Mouse (Mus musculus): Measurements from ENCODE around the gene Zfp839. TPM values are rescaled to one million over a fixed set of nuclear protein-coding genes. Genes with fewer than 3 reads are reported as not detected.

Gene Zfp839
- polyA plus RNA-seq, 1 experiment from 2014 or later: 4.4 TPM

DNA sequence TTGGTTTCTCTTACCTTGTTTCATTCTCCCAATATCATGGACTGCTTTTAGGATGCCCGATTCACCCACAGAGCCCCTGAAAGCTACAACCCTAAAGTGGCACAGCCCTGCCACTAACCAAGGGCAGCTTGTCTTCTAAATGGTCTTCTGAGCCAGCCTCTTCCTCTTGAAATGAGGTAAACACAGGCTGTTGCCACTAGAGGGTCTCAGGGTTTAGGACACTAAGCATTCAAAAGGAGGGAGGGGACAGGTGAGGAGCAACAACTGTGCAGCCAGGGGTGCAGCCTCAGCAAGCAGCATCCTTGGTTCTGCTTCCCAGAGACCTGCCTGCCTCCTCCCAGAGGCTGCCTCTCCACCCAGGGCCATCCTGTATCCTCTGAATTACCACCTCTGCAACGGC lies 28.3 kb upstream of the Zfp839 start:
- Histone ChIP-seq H3K4me2 (no peak overlapping the region), H3K9me3 (no peaks in the 10 kb centered on the region), H3K27me3 (replicated peaks) (no peaks in the 10 kb centered on the region), H3K4me3 (no peak overlapping the region), H3K9ac (no peak overlapping the region), H3K36me3 (replicated peaks) (no peaks in the 10 kb centered on the region), H3K4me1 (no peaks in the 10 kb centered on the region), H3K27ac (no peak overlapping the region)
- 99% methylated on average over 2 of the region's 2 CpGs for WGBS
- no peak for ATAC-seq (replicated peaks)

DNA sequence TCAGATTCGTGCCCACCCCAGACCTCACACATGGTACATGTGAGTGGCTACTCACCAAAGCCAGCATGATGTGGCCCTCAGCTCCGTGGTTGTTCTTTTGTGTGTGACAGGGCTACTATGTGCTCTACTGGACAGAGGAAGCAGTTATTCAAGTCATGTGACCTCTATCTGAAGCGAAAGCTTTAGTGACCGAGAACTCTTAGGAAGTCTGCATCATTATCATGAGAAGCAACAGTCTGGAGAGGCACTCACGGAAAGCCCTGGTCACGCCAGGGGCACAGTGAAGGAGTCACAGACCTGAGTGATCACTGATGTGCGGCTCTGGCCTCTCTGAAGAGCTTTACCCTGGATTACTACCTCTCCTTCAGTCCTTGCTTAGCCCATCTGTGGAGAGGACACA lies 27.7 kb upstream of the Zfp839 start:
- no peak overlapping the region for H3K9ac ChIP-seq
- no peak overlapping the region for H3K4me2 ChIP-seq
- no peaks in the 10 kb centered on the region for H3K27me3 ChIP-seq (replicated peaks)
- no peaks in the 10 kb centered on the region for H3K4me1 ChIP-seq
- no peaks in the 10 kb centered on the region for H3K9me3 ChIP-seq
- H3K27ac ChIP-seq: no peak overlapping the region
- 0 out of 2 replicates have a peak, but pooled peaks cover 2% of the 10 kb centered on the region for H3K36me3 ChIP-seq (replicated peaks)
- WGBS: 91% methylated on average over 7 of the region's 7 CpGs
- no peak overlapping the region for H3K4me3 ChIP-seq
- ATAC-seq (replicated peaks): no peak

DNA sequence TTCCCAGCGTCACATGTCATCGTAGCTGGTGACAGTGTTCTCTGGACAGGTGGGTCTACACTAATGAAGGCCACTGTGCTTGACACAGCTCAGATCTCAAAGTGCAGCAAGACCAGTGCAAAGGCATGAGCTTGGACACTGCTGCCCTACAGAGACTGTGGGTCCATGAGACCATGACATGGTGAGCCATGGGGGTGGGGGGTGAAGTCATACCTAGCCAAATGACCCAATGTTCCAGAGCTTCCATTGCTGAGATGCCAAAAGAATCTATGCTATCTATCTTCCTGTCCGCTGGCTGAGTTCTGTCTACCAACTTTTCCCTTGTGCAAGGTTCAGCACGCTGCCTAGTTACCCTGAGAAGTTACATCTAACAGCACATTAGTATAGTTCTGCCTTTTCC lies 21.1 kb upstream of the Zfp839 start:
- H3K9ac ChIP-seq: no peak overlapping the region
- no peak overlapping the region for H3K27ac ChIP-seq
- no peak for ATAC-seq (replicated peaks)
- no peak overlapping the region for H3K4me2 ChIP-seq
- no peaks in the 10 kb centered on the region for H3K27me3 ChIP-seq (replicated peaks)
- H3K4me1 ChIP-seq: no peaks in the 10 kb centered on the region
- H3K4me3 ChIP-seq: no peak overlapping the region
- no peaks in the 10 kb centered on the region for H3K9me3 ChIP-seq
- 97% methylated on average over 4 of the region's 4 CpGs for WGBS
- 0 out of 2 replicates have a peak, but pooled peaks cover 3% of the 10 kb centered on the region for H3K36me3 ChIP-seq (replicated peaks)

- no peak overlapping the region for H3K4me3 ChIP-seq
- WGBS: 86% methylated on average over 9 of the region's 11 CpGs
- H3K4me1 ChIP-seq: no peaks in the 10 kb centered on the region
- H3K4me2 ChIP-seq: no peak overlapping the region
- no peaks in the 10 kb centered on the region for H3K9me3 ChIP-seq
- H3K27me3 ChIP-seq (replicated peaks): no peaks in the 10 kb centered on the region
- no peak for ATAC-seq (replicated peaks)
- no peak overlapping the region for H3K9ac ChIP-seq
- no peak overlapping the region for H3K27ac ChIP-seq
- 0 out of 2 replicates have a peak, but pooled peaks cover 3% of the 10 kb centered on the region for H3K36me3 ChIP-seq (replicated peaks)
Observed at GRCm38 (mm10) chr12:110830293-110831024, 19.6 kb upstream of the Zfp839 start.

DNA sequence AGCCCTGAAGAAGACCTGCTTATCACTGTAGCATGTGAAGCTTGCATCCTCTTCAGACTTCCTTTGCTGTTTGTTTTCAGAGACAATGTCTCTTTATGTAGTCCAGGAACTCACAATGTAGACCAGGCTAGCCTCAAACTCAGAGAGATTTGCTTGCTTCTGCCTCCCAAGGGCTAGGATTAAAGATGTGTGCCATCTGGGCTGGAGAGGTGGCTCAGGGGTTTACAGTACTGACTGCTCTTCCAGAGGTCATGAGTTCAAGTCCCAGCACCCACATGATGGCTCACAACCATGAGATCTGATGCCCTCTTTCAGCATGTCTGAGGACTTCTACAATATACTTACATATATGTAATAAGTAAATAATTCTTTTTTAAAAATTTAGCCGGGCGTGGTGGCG lies 14.9 kb upstream of the Zfp839 start:
- Histone ChIP-seq H3K27me3 (replicated peaks) (no peaks in the 10 kb centered on the region), H3K4me3 (no peak overlapping the region), H3K4me1 (peaks cover 17% of the 10 kb centered on the region), H3K9me3 (no peaks in the 10 kb centered on the region), H3K27ac (no peak overlapping the region), H3K4me2 (no peak overlapping the region), H3K36me3 (replicated peaks) (no peaks in the 10 kb centered on the region), H3K9ac (no peak overlapping the region)
- ATAC-seq (replicated peaks): no peak
- WGBS: 96% methylated on average over 3 of the region's 3 CpGs

DNA sequence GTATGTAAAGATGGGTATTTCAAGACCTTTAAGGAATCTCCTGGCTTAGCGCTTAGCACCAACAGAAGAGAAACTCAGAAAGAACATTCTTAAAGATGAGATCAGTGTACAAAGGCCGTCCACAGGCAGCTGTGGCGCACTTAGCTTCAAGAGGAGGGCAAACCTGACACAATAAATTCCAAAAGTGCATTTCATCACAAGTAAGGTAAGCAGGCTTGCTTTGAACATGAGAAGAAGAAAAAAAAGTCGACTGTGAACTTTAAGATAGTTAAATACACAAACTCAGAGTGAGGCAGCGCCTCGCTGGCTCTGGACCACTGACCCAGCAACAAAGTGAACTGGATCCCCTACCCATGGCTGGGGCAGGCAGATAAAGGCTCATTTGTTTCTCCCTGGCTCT lies 13.3 kb upstream of the Zfp839 start:
- Histone ChIP-seq H3K4me3 (no peak overlapping the region), H3K36me3 (replicated peaks) (no peaks in the 10 kb centered on the region), H3K27ac (peak overlapping the region; percentile 71), H3K27me3 (replicated peaks) (no peaks in the 10 kb centered on the region), H3K4me2 (no peak overlapping the region), H3K9ac (peak overlapping the region; percentile 7; the same call in 1 of the 2 replicates), H3K9me3 (no peaks in the 10 kb centered on the region), H3K4me1 (peaks cover 24% of the 10 kb centered on the region)
- 41% methylated on average over 6 of the region's 6 CpGs for WGBS
- ATAC-seq (replicated peaks): no peak

- 34% methylated on average over 5 of the region's 5 CpGs for WGBS
- ATAC-seq (replicated peaks): no peak
- peak overlapping the region; percentile 7; the same call in 1 of the 2 replicates for H3K9ac ChIP-seq
- H3K36me3 ChIP-seq (replicated peaks): no peaks in the 10 kb centered on the region
- H3K4me2 ChIP-seq: no peak overlapping the region
- H3K27ac ChIP-seq: peak overlapping the region; percentile 71
- H3K27me3 ChIP-seq (replicated peaks): no peaks in the 10 kb centered on the region
- H3K9me3 ChIP-seq: no peaks in the 10 kb centered on the region
- H3K4me3 ChIP-seq: no peak overlapping the region
- H3K4me1 ChIP-seq: peaks cover 24% of the 10 kb centered on the region
Observed at GRCm38 (mm10) chr12:110837192-110837841, 12.7 kb upstream of the Zfp839 start.

DNA sequence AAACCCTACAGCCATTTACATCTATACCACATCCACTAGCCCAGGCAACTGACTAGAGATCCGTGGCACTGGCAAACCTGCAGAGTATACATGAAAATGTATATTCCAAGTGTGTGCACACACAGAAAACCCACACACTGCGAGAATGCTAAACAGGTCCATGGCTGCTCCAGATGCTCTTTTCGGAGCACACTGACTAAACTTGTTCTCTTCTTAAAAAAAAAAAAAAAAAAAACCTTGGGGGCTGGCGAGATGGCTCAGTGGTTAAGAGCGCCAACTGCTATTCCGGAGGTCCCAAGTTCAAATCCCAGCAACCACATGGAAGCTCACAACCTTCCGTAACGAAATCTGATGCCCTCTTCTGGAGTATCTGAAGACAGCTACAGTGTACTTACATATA lies 12.2 kb upstream of the Zfp839 start:
- Histone ChIP-seq H3K27ac (no peak overlapping the region), H3K36me3 (replicated peaks) (no peaks in the 10 kb centered on the region), H3K27me3 (replicated peaks) (no peaks in the 10 kb centered on the region), H3K9me3 (no peaks in the 10 kb centered on the region), H3K9ac (no peak overlapping the region), H3K4me3 (no peak overlapping the region), H3K4me2 (no peak overlapping the region), H3K4me1 (peaks cover 24% of the 10 kb centered on the region)
- no peak for ATAC-seq (replicated peaks)
- WGBS: 82% methylated on average over 8 of the region's 8 CpGs

- Histone ChIP-seq H3K4me1 (peaks cover 40% of the 10 kb centered on the region), H3K4me3 (peak within 1 kb of the TSS; percentile 67), H3K4me2 (peak within 1 kb of the TSS; percentile 63), H3K9ac (peak within 1 kb of the TSS; percentile 62), H3K27me3 (replicated peaks) (peaks cover 18% of the 10 kb centered on the region), H3K9me3 (no peaks in the 10 kb centered on the region), H3K27ac (peak within 1 kb of the TSS; percentile 71), H3K36me3 (replicated peaks) (no peaks in the 10 kb centered on the region)
- WGBS: under 1% methylated on average over 71 of the region's 71 CpGs
- ATAC-seq (replicated peaks): peak; percentile 90
Observed at GRCm38 (mm10) chr12:110840348-110841198, 9.5 kb upstream of the Zfp839 start, which contains the start of gene Mok. Gene Mok, minus strand, starts transcription at chr12:110840939.

- Histone ChIP-seq H3K27me3 (replicated peaks) (peaks cover 31% of the 10 kb centered on the region), H3K9ac (no peak overlapping the region), H3K27ac (no peak overlapping the region), H3K36me3 (replicated peaks) (no peaks in the 10 kb centered on the region), H3K4me2 (no peak overlapping the region), H3K4me3 (no peak overlapping the region), H3K9me3 (no peaks in the 10 kb centered on the region), H3K4me1 (peaks cover 42% of the 10 kb centered on the region)
- ATAC-seq (replicated peaks): no peak
- 70% methylated on average over 5 of the region's 5 CpGs for WGBS
Observed at GRCm38 (mm10) chr12:110841731-110842493, 8.1 kb upstream of the Zfp839 start.

GRCm38 (mm10) chr12:110843194-110844048 lies 6.6 kb upstream of the Zfp839 start:
- peaks cover 31% of the 10 kb centered on the region for H3K27me3 ChIP-seq (replicated peaks)
- peak overlapping the region; percentile 53 for H3K4me2 ChIP-seq
- H3K9me3 ChIP-seq: no peaks in the 10 kb centered on the region
- peaks cover 35% of the 10 kb centered on the region for H3K4me1 ChIP-seq
- ATAC-seq (replicated peaks): no peak
- WGBS: 19% methylated on average over 32 of the region's 32 CpGs
- H3K4me3 ChIP-seq: peak overlapping the region; percentile 33
- peak overlapping the region; percentile 32; the same call in 1 of the 2 replicates for H3K9ac ChIP-seq
- H3K27ac ChIP-seq: no peak overlapping the region
- H3K36me3 ChIP-seq (replicated peaks): no peaks in the 10 kb centered on the region
